Mouse (Mus musculus) CH12.LX (cell line): Measurements from ENCODE around the gene Tsr1. TPM values are rescaled to one million over a fixed set of nuclear protein-coding genes. Genes with fewer than 3 reads are reported as not detected.

ENCODE experiments used
- DNase-seq: peaks from one replicate; pipeline ENCODE4 v3.0.0-alpha.2; 2013; ENCODE audit errors: extremely low read depth
- H3K27ac ChIP-seq: 2 replicates; pipeline ENCODE4 v1.5.1; 2012; ENCODE audit warnings: low read depth, mild to moderate bottlenecking, control low read depth, moderate library complexity; ENCODE audit not compliant: insufficient read depth
- H3K27me3 ChIP-seq: replicated peaks from 2 replicates; pipeline ENCODE3; 2012; ENCODE audit warnings: inconsistent platforms
- H3K36me3 ChIP-seq, 2 experiments: replicated peaks in 1 of 2; 2 replicates each; pipeline versions ENCODE3 to v1.6.1; 2012; ENCODE audit warnings: inconsistent platforms in 1 of 2, low read length in 1 of 2, mild to moderate bottlenecking in 1 of 2, mixed read lengths in 1 of 2, moderate library complexity in 1 of 2; ENCODE audit not compliant: control insufficient read depth in 1 of 2, insufficient read depth in 1 of 2
- H3K4me1 ChIP-seq, 2 experiments: 2 replicates each; pipeline ENCODE4 v1.6.1; 2012; ENCODE audit warnings: inconsistent platforms in 1 of 2, moderate library complexity in 1 of 2; ENCODE audit not compliant: insufficient read depth in 2 of 2, control insufficient read depth in 1 of 2
- H3K4me2 ChIP-seq: 2 replicates; pipeline ENCODE4 v1.6.1; 2012; ENCODE audit warnings: low read depth, mild to moderate bottlenecking, control low read depth; ENCODE audit not compliant: poor library complexity, insufficient read depth, severe bottlenecking
- H3K4me3 ChIP-seq, 3 experiments: fragments of 150-350 bp in 1 of 3; sonication (generic) in 1 of 3; replicated peaks in 1 of 3; 2 replicates each; pipeline versions ENCODE3 to v1.5.1; 2011 to 2012; ENCODE audit warnings: low read depth in 2 of 3, low read length in 2 of 3, mild to moderate bottlenecking in 2 of 3, moderate library complexity in 2 of 3, control low read depth in 1 of 3, improper control_type of control experiment in 1 of 3, inconsistent platforms in 1 of 3, mixed read lengths in 1 of 3; ENCODE audit not compliant: poor library complexity in 1 of 3
- H3K79me2 ChIP-seq: replicated peaks from 2 replicates; pipeline ENCODE4 v1.6.1; 2012; ENCODE audit warnings: mild to moderate bottlenecking, moderate library complexity; ENCODE audit not compliant: control insufficient read depth, poor library complexity, insufficient read depth, severe bottlenecking; ENCODE audit errors: extremely low read depth
- H3K9ac ChIP-seq: 2 replicates; pipeline ENCODE4 v1.6.1; 2012; ENCODE audit warnings: low read depth, mild to moderate bottlenecking, control low read depth, moderate library complexity; ENCODE audit not compliant: insufficient read depth
- H3K9me3 ChIP-seq: replicated peaks from 2 replicates; pipeline ENCODE3; 2012; ENCODE audit warnings: low read length, inconsistent platforms, mixed read lengths
- CHD1 ChIP-seq: IDR thresholded peaks from 2 replicates; pipeline ENCODE4 v1.6.1; 2012; ENCODE audit warnings: low read depth, low read length, improper control_type of control experiment, inconsistent platforms
- CHD2 ChIP-seq: IDR thresholded peaks from 2 replicates; pipeline ENCODE4 v1.6.1; 2011; ENCODE audit warnings: low read length, improper control_type of control experiment
- CTCF ChIP-seq, 2 experiments: IDR thresholded peaks in 1 of 2; conservative IDR thresholded peaks in 1 of 2; 2 replicates each; pipeline ENCODE4 v1.5.1; 2011 to 2012; ENCODE audit warnings: low read depth in 2 of 2, low read length in 2 of 2, improper control_type of control experiment in 1 of 2, inconsistent platforms in 1 of 2, mild to moderate bottlenecking in 1 of 2, moderate library complexity in 1 of 2
- E2F4 ChIP-seq: IDR thresholded peaks from 2 replicates; pipeline ENCODE4 v1.6.1; 2011; ENCODE audit warnings: low read depth, low read length, improper control_type of control experiment; ENCODE audit not compliant: insufficient replicate concordance
- ELF1 ChIP-seq: IDR thresholded peaks from 2 replicates; pipeline ENCODE4 v1.6.1; 2014; ENCODE audit warnings: low read depth, mild to moderate bottlenecking, inconsistent platforms, low read length, improper control_type of control experiment
- EP300 ChIP-seq: IDR thresholded peaks from 2 replicates; pipeline ENCODE4 v1.6.1; 2011; ENCODE audit warnings: low read length, improper control_type of control experiment
- ETS1 ChIP-seq: conservative IDR thresholded peaks from 2 replicates; pipeline ENCODE4 v1.6.1; 2012; ENCODE audit warnings: low read depth, mild to moderate bottlenecking, inconsistent platforms, low read length, improper control_type of control experiment, moderate library complexity
- HCFC1 ChIP-seq: IDR thresholded peaks from 2 replicates; pipeline ENCODE4 v1.6.1; 2012; ENCODE audit warnings: low read depth, mild to moderate bottlenecking, inconsistent platforms, low read length, improper control_type of control experiment
- JUND ChIP-seq: conservative IDR thresholded peaks from 2 replicates; pipeline ENCODE4 v1.6.1; 2011; ENCODE audit warnings: low read depth, low read length, improper control_type of control experiment
- MAFK ChIP-seq: IDR thresholded peaks from 2 replicates; pipeline ENCODE4 v1.6.1; 2011; ENCODE audit warnings: low read length, improper control_type of control experiment; ENCODE audit not compliant: insufficient replicate concordance
- MAZ ChIP-seq: IDR thresholded peaks from 2 replicates; pipeline ENCODE4 v1.6.1; 2012; ENCODE audit warnings: low read depth, mild to moderate bottlenecking, inconsistent platforms, low read length, improper control_type of control experiment, moderate library complexity
- MEF2A ChIP-seq: IDR thresholded peaks from 2 replicates; pipeline ENCODE4 v1.6.1; 2014; ENCODE audit warnings: low read depth, mild to moderate bottlenecking, inconsistent platforms, low read length, improper control_type of control experiment, borderline replicate concordance
- MXI1 ChIP-seq: IDR thresholded peaks from 2 replicates; pipeline ENCODE4 v1.6.1; 2011; ENCODE audit warnings: mild to moderate bottlenecking, low read depth, low read length, improper control_type of control experiment
- MYC ChIP-seq: IDR thresholded peaks from 2 replicates; pipeline ENCODE4 v1.6.1; 2011; ENCODE audit warnings: low read depth, mild to moderate bottlenecking, improper control_type of control experiment, low read length
- NELFE ChIP-seq: IDR thresholded peaks from 2 replicates; pipeline ENCODE4 v1.6.1; 2011; ENCODE audit warnings: low read depth, low read length, improper control_type of control experiment
- NRF1 ChIP-seq: IDR thresholded peaks from 2 replicates; pipeline ENCODE4 v1.6.1; 2014; ENCODE audit warnings: low read depth, mild to moderate bottlenecking, inconsistent platforms, low read length, improper control_type of control experiment, moderate library complexity
- PAX5 ChIP-seq: IDR thresholded peaks from 2 replicates; pipeline ENCODE4 v1.6.1; 2012; ENCODE audit warnings: low read length, inconsistent platforms, mixed read lengths
- POLR2A ChIP-seq: IDR thresholded peaks from 2 replicates; pipeline ENCODE4 v1.6.1; 2011; ENCODE audit warnings: low read depth, mild to moderate bottlenecking, improper control_type of control experiment, low read length
- RAD21 ChIP-seq: IDR thresholded peaks from 2 replicates; pipeline ENCODE4 v1.6.1; 2011; ENCODE audit warnings: low read depth, mild to moderate bottlenecking, low read length, improper control_type of control experiment, moderate library complexity
- RCOR1 ChIP-seq: conservative IDR thresholded peaks from 2 replicates; pipeline ENCODE4 v1.6.1; 2012; ENCODE audit warnings: low read depth, mild to moderate bottlenecking, inconsistent platforms, low read length, improper control_type of control experiment
- SIN3A ChIP-seq: IDR thresholded peaks from 2 replicates; pipeline ENCODE4 v1.6.1; 2012; ENCODE audit warnings: low read length, improper control_type of control experiment, inconsistent platforms
- SMC3 ChIP-seq: IDR thresholded peaks from 2 replicates; pipeline ENCODE4 v1.6.1; 2011; ENCODE audit warnings: low read depth, low read length, improper control_type of control experiment
- TCF12 ChIP-seq: IDR thresholded peaks from 2 replicates; pipeline ENCODE4 v1.6.1; 2014; ENCODE audit warnings: low read depth, mild to moderate bottlenecking, inconsistent platforms, low read length, improper control_type of control experiment
- UBTF ChIP-seq: IDR thresholded peaks from 2 replicates; pipeline ENCODE4 v1.6.1; 2012; ENCODE audit warnings: low read depth, mild to moderate bottlenecking, inconsistent platforms, low read length, improper control_type of control experiment, moderate library complexity
- USF1 ChIP-seq: IDR thresholded peaks from 2 replicates; pipeline ENCODE4 v1.6.1; 2014; ENCODE audit warnings: low read depth, mild to moderate bottlenecking, inconsistent platforms, low read length, improper control_type of control experiment
- USF2 ChIP-seq: conservative IDR thresholded peaks from 2 replicates; pipeline ENCODE4 v1.6.1; 2011; ENCODE audit warnings: low read depth, low read length, improper control_type of control experiment
- ZKSCAN1 ChIP-seq: IDR thresholded peaks from 2 replicates; pipeline ENCODE4 v1.6.1; 2012; ENCODE audit warnings: low read depth, inconsistent platforms, low read length, improper control_type of control experiment, borderline replicate concordance
- ZMIZ1 ChIP-seq: IDR thresholded peaks from 2 replicates; pipeline ENCODE4 v1.6.1; 2012; ENCODE audit warnings: low read depth, mild to moderate bottlenecking, inconsistent platforms, low read length, improper control_type of control experiment
- dilution Hi-C: fragments of 300-500 bp; cut with MboI; formaldehyde crosslinking; loops from 2 replicates; pipeline ENCODE4 v1.14.3; 2020; ENCODE audit warnings: low sequenced_read_pairs; ENCODE audit not compliant: extremely low pct_unique_long_range_greater_than_20kb, extremely low pct_ligation_motif_present
- in situ Hi-C: fragments of 300-500 bp; cut with MboI; formaldehyde crosslinking; loops from 3 replicates; pipeline ENCODE4 v1.14.3; 2019; ENCODE audit warnings: low sequenced_read_pairs, low pct_ligation_motif_present, low pct_unique_long_range_greater_than_20kb, mixed read lengths
- polyA plus RNA-seq: library from polyadenylated mRNA; unstranded; fragments of >175 nt; gene quantifications from 2 replicates; pipeline ENCODE4 v1.2.1, GENCODE M21; 2012; ENCODE audit warnings: low read depth; ENCODE audit not compliant: insufficient read length
- total RNA-seq, 2 experiments: library from RNA; depleted of rRNA; stranded (reverse); fragments of 300-350 nt in 1 of 2; fragments of >200 nt in 1 of 2; gene quantifications; 2 replicates each; pipeline ENCODE4 v1.2.3; 2012 to 2014

Tsr1 gene
- total and polyA plus RNA-seq, 3 experiments = 85.2 to 149 (median 101) TPM

- in situ Hi-C loops = no loop called here
- Histone ChIP-seq H3K27ac (no peak overlapping the region), H3K79me2 (no peaks in the 10 kb centered on the region), H3K9me3 (no peaks in the 10 kb centered on the region), H3K36me3 (peaks cover 0 to 11% of the 10 kb centered on the region in 2 experiments), H3K4me2 (no peak overlapping the region), H3K4me3 (no peak overlapping the region), H3K4me1 (no peaks in the 10 kb centered on the region), H3K9ac (no peak overlapping the region), H3K27me3 (no peaks in the 10 kb centered on the region)
- no peak for DNase-seq
- dilution Hi-C loops = no loop called here
- TF ChIP-seq RAD21 = no peak
- TF ChIP-seq SMC3 = no peak
- no peak for TF ChIP-seq MEF2A
- TF ChIP-seq JUND = no peak
- TF ChIP-seq USF2 = no peak
- TF ChIP-seq HCFC1 = no peak
- no peak for TF ChIP-seq CTCF (conservative IDR thresholded peaks at IDR 0.05 in 1 of 2, IDR thresholded peaks at IDR 0.05 in 1 of 2; ENCODE audit: low read depth in 2 of 2, low read length in 2 of 2)
- TF ChIP-seq ELF1 = no peak
- TF ChIP-seq NRF1 = no peak
- no peak for TF ChIP-seq PAX5
- no peak for TF ChIP-seq USF1
- TF ChIP-seq CHD1 = no peak
- TF ChIP-seq POLR2A = no peak
- TF ChIP-seq ZMIZ1 = no peak
- no peak for TF ChIP-seq UBTF
- no peak for TF ChIP-seq SIN3A
- TF ChIP-seq MAZ = no peak
- TF ChIP-seq NELFE = no peak
- TF ChIP-seq ETS1 = no peak
Observed at GRCm38 (mm10) chr11:74883098-74883497, 14.8 kb upstream of the Tsr1 start.

GRCm38 (mm10) chr11:74894619-74895018, 3.3 kb upstream of the Tsr1 start:
- H3K36me3 ChIP-seq = peaks cover 0 to 6% of the 10 kb centered on the region in 2 experiments
- no peak overlapping the region for H3K27ac ChIP-seq
- no peak for DNase-seq
- H3K27me3 ChIP-seq = no peaks in the 10 kb centered on the region
- H3K9me3 ChIP-seq = no peaks in the 10 kb centered on the region
- peaks cover 17% of the 10 kb centered on the region for H3K79me2 ChIP-seq
- in situ Hi-C loops = no loop called here
- dilution Hi-C loops = no loop called here
- no peak overlapping the region for H3K9ac ChIP-seq
- H3K4me2 ChIP-seq = no peak overlapping the region
- TF ChIP-seq MYC = no peak
- TF ChIP-seq MXI1 = no peak
- TF ChIP-seq E2F4 = no peak
- no peak for TF ChIP-seq EP300
- TF ChIP-seq ELF1 = no peak
- TF ChIP-seq SMC3 = no peak
- TF ChIP-seq ZKSCAN1 = no peak
- no peak for TF ChIP-seq POLR2A
- TF ChIP-seq RCOR1 = no peak
- no peak for TF ChIP-seq MAFK
- TF ChIP-seq TCF12 = no peak
- TF ChIP-seq CHD2 = no peak
- no peak overlapping the region for H3K4me3 ChIP-seq
- peaks cover 0 to 14% of the 10 kb centered on the region in 2 experiments; a peak in 2 of 4 replicates for H3K4me1 ChIP-seq
